Mouse (Mus musculus): Measurements from ENCODE around the gene Agpat1.

DNA sequence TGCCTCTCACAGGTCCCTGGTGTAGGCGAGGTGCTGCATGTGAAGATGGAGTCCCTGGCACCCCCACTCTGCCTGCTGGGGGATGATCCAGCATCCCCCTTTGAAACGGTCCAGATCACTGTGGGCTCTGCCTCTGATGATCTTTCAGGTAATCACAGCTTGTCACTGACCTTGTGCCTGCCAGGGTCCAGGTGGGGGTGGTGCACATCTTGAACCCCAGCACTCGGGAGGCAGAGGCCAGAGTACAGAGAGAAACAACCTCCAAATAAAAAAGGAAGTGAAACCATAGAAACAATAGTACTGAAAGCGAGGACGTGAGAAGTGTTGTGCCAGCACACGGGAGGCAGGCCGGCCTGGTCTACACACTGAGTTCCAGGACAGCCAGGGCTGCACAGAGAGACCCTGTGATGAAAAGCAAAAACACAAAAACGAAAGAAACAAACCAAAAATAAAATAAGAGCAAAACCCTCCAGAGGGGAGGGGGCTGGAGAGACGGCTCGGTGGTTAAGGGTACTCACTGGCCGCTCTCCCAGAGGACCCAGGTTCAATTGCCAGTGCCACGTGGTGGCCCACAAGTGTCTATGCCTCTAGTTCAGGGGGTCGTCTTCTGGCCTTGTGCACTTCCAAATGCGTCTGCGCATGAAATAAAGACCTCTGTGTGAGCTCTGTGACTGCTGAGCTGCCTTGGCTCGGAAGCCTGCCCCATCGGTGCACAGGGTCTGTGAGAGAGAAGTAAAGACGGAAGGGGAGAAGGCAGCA, 45.2 kb downstream of the Agpat1 start:
- TF ChIP-seq POLR2A (IDR thresholded peaks at IDR 0.05; ENCODE audit: low read depth, low read length) (no peak), CTCF (conservative IDR thresholded peaks at IDR 0.05; ENCODE audit: insufficient read depth, insufficient read length, low read depth, low read length) (no peak)
